Mouse (Mus musculus) lung, adult 2 months (tissue): Measurements from ENCODE around the gene Gabarap.

ENCODE experiments used
- CTCF ChIP-seq: fragments of 200-500 bp; IDR thresholded peaks from 2 replicates; pipeline ENCODE4 v1.5.1; 2011; ENCODE audit warnings: mild to moderate bottlenecking, low read length, control low read depth; ENCODE audit not compliant: insufficient read depth
- POLR2A ChIP-seq: fragments of 200-500 bp; IDR thresholded peaks from 2 replicates; pipeline ENCODE4 v1.6.1; 2011; ENCODE audit warnings: low read depth, mild to moderate bottlenecking, control low read depth, low read length, borderline replicate concordance; ENCODE audit errors: extremely low read depth

- TF ChIP-seq POLR2A (no peak), CTCF (no peak)
Observed at GRCm38 (mm10) chr11:70026689-70027088, 35.7 kb downstream of the Gabarap start.
